Mouse (Mus musculus): ENCODE results near the gene Rps6kb1. TPM values are rescaled to one million over a fixed set of nuclear protein-coding genes. Genes with fewer than 3 reads are reported as not detected.

Gene Rps6kb1
- total RNA-seq, 2 experiments from 2014 or later: 19.6 to 20.1 TPM

- DNase-seq (ENCODE audit: low spot score): no peak
These were observed 72.8 kb downstream of the Rps6kb1 start for GRCm38 (mm10) chr11:86471785-86472184.

GRCm38 (mm10) chr11:86468971-86469370 is 75.6 kb downstream of the Rps6kb1 start:
- no peak for DNase-seq (ENCODE audit: low spot score)

- no peak for DNase-seq (ENCODE audit: low spot score)
These were observed 76.3 kb downstream of the Rps6kb1 start for GRCm38 (mm10) chr11:86468345-86468744.

DNA sequence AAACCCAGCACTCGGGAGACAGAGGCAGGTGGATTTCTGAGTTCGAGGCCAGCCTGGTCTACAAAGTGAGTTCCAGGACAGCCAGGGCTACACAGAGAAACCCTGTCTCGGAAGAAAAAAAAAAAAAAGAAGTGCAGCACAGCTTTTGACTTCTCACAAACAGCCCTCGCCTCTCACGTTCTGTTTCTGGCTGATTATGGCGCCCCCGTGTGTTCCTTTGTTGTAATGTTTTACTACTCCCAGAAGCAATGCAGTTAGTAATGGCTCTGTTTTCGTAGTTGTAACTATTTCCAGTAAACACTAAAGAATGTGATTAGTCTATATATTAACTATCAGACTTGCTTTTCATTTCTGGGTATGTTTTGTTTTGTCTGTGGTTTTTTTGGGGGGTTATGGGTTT is 80.3 kb downstream of the Rps6kb1 start:
- DNase-seq (ENCODE audit: low spot score): peak; percentile 58

DNA sequence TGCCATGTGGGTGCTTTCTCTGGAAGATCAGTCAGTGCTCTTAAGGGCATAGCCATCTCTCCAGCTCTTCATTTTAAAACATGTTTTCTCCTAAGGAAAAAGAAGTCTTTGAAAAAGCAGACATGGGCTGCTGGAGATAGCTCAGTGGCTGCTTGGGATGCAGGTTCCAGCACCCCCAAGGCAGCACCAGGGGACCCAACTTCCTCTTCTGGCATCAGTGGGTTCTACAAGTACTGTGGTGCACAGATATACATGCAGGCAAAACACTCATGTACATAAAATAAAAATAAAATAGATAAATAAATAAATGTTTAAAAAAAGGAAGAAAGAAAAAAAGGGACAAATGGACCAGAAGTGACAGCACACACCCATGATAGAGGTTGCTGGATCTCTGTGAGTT is 82.0 kb downstream of the Rps6kb1 start:
- DNase-seq (ENCODE audit: low spot score): no peak

DNA sequence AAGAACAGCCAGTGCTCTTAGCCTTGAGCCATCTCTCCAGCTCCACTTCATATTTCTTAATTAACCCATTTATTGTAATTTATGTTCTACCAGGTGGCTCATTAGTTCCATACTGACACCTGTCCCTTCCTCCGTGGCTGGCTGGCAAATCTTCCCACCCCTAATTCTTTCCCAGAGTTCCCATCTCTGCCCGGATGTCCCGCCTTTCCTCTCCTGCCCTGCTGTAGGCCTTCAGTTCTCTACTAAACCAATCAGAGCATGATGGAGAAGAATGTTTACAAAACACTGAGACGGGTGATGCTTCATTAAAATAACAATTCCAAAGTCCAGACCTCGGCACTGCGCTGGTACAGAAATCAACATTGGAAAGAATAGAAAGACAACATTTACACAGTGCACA is 85.7 kb downstream of the Rps6kb1 start:
- no peak for DNase-seq (ENCODE audit: low spot score)

DNA sequence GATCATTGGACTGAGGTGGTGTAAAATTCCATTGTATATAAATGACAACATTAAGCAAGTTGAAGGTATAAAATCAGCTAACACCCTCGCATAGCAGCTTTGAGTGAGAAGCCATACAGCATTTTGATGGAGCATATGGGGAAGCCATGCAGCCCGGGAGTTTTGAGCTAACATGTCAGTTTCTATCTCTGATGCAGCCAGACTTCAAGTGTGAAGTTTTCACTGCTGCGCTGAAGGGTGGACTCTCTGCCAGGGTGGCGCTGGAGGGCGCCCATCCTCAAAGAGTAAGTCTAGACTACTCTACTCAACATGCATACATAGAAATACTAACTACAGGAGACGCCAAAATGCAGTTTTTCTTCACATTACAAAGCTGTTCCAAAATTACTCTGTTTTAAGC is 87.1 kb downstream of the Rps6kb1 start:
- DNase-seq (ENCODE audit: low spot score): no peak

DNA sequence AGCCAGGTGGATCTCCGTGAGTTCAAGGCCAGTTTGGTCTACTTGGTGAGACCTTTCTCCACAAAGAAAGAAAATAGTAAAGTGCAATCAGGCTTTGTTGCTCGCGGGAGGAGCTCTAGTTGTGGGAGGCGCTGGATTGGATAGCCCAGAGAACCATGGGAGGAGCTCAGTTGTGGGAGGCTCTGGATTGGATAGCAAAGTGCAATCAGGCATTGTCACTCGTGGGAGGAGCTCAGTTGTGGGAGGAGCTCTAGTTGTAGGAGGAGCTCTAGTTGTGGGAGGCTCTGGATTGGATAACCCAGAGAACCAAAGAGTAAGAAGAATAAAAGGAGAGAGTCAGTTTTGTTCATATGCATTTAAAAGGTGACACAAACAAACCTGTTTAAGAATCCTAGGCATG is 90.6 kb downstream of the Rps6kb1 start:
- no peak for DNase-seq (ENCODE audit: low spot score)

Small RNA genes within 50 kb of the gene (microRNA-seq; reads per million reads assigned to microRNA genes)
- 23,415 reads per million, percentile 96 among the genes with 10 or more reads in this experiment for gene Mir21a

Other genes starting within 250 kb of the Rps6kb1 start
- 10 to 100 TPM; 34.1 to 36.1 TPM for gene Med13, start 187.2 kb downstream of the Rps6kb1 start, total RNA-seq (2021)
- 10 to 100 TPM; 40.0 to 45.0 TPM for gene Rnft1, start 60.1 kb downstream of the Rps6kb1 start, total RNA-seq (2021)
- gene Tubd1, start 186 bp upstream of the Rps6kb1 start, total RNA-seq (2021): 1 to 10 TPM; 6.8 to 7.0 TPM
- gene Vmp1, start 139.0 kb upstream of the Rps6kb1 start, total RNA-seq (2021): 10 to 100 TPM; 76.3 to 84.8 TPM
- gene Ptrh2, start 139.2 kb upstream of the Rps6kb1 start, total RNA-seq (2021): 1 to 10 TPM; 6.3 to 6.5 TPM
- 100 to 1,000 TPM; 123 to 132 TPM for gene Cltc, start 212.8 kb upstream of the Rps6kb1 start, total RNA-seq (2021)